Mouse (Mus musculus): Measurements from ENCODE around the gene Fam187b. TPM values are rescaled to one million over a fixed set of nuclear protein-coding genes. Genes with fewer than 3 reads are reported as not detected.

Gene Fam187b
- polyA plus RNA-seq, 1 experiment, result 0.75 TPM

DNA sequence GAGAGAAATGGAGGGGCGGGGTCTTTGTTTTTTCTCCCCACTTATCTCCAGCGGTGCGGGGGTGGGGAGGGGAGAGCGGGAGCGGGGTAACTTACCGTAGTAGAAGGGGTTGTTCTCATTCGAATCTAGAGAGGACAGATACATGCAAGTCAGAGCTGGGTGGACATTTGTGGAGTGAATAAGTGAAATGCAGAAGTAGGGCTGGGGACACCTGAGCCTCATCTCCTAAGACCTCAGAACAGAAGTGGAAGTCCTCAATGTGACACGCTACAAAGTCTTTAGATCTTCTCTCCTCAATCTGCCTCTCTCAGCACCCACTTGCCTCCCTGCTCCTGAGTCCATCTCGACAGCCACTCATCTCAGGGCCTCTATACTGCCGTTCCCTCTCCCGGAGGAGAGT, 61.7 kb downstream of the Fam187b start:
- TF ChIP-seq CTCF (IDR thresholded peaks at IDR 0.05; ENCODE audit: control insufficient read depth, insufficient read depth, low read length) (no peak), POLR2A (IDR thresholded peaks at IDR 0.05; ENCODE audit: borderline replicate concordance, control insufficient read depth, low read depth, low read length) (no peak)
- peaks cover 19% of the 10 kb centered on the region for H3K4me1 ChIP-seq (ENCODE audit: control insufficient read depth, insufficient read depth, low read length)
- 80% methylated on average over 11 of the region's 11 CpGs for WGBS
- H3K4me3 ChIP-seq (replicated peaks; ENCODE audit: control insufficient read depth, low read depth, low read length), result no peak overlapping the region
- H3K27ac ChIP-seq (ENCODE audit: control insufficient read depth, insufficient read depth, low read depth, low read length, poor library complexity), result peak overlapping the region; percentile 94

DNA sequence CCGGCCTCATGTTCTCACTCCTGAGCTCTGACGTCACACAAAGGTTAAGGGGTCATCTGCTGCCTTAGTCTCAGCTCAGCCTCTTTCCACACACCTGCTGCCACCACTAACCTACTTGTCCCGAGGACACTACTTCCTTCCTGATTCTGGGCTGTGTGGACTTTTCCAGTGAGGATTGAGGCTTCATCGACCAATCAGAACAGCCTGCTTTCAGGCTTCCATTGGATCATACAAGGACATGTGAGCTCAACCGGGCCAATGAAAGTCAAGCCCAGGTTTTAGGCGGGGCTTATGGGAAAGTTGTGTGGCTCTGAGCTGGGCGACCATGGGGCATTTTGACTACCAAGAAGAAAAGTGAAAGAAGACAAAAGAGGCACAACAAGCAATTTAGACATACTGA, 63.3 kb downstream of the Fam187b start:
- 32% methylated on average over 7 of the region's 7 CpGs for WGBS
- Histone ChIP-seq H3K4me3 (replicated peaks; ENCODE audit: control insufficient read depth, low read depth, low read length) (no peak overlapping the region), H3K27ac (ENCODE audit: control insufficient read depth, insufficient read depth, low read depth, low read length, poor library complexity) (peak overlapping the region; percentile 19; the same call in 1 of the 2 replicates), H3K4me1 (ENCODE audit: control insufficient read depth, insufficient read depth, low read length) (peaks cover 19% of the 10 kb centered on the region)
- TF ChIP-seq POLR2A (IDR thresholded peaks at IDR 0.05; ENCODE audit: borderline replicate concordance, control insufficient read depth, low read depth, low read length) (no peak), CTCF (IDR thresholded peaks at IDR 0.05; ENCODE audit: control insufficient read depth, insufficient read depth, low read length) (no peak)

- no peak for TF ChIP-seq POLR2A (IDR thresholded peaks at IDR 0.05; ENCODE audit: borderline replicate concordance, control insufficient read depth, low read depth, low read length)
- TF ChIP-seq CTCF (IDR thresholded peaks at IDR 0.05; ENCODE audit: control insufficient read depth, insufficient read depth, low read length), result no peak
- Histone ChIP-seq H3K4me3 (replicated peaks; ENCODE audit: control insufficient read depth, low read depth, low read length) (peak overlapping the region; percentile 7), H3K27ac (ENCODE audit: control insufficient read depth, insufficient read depth, low read depth, low read length, poor library complexity) (peak overlapping the region; percentile 49; the same call in 1 of the 2 replicates), H3K4me1 (ENCODE audit: control insufficient read depth, insufficient read depth, low read length) (peaks cover 14% of the 10 kb centered on the region)
- WGBS, result 4% methylated on average over 2 of the region's 2 CpGs
These were observed 64.1 kb downstream of the Fam187b start for GRCm38 (mm10) chr7:31037675-31038074.

- no peak for TF ChIP-seq CTCF (IDR thresholded peaks at IDR 0.05; ENCODE audit: control insufficient read depth, insufficient read depth, low read length)
- TF ChIP-seq POLR2A (IDR thresholded peaks at IDR 0.05; ENCODE audit: borderline replicate concordance, control insufficient read depth, low read depth, low read length), result no peak
- WGBS, result 88% methylated on average over 4 of the region's 4 CpGs
- H3K27ac ChIP-seq (ENCODE audit: control insufficient read depth, insufficient read depth, low read depth, low read length, poor library complexity), result no peak overlapping the region
- H3K4me1 ChIP-seq (ENCODE audit: control insufficient read depth, insufficient read depth, low read length), result peaks cover 10% of the 10 kb centered on the region
- no peak overlapping the region for H3K4me3 ChIP-seq (replicated peaks; ENCODE audit: control insufficient read depth, low read depth, low read length)
These were observed 65.4 kb downstream of the Fam187b start for GRCm38 (mm10) chr7:31039011-31039410.

Other genes starting within 250 kb of the Fam187b start
- 49.6 and 95.6 TPM in 2 replicates for gene Tmem147, start 244.2 kb upstream of the Fam187b start, polyA plus RNA-seq (2011; ENCODE audit: insufficient read depth, insufficient read length, low replicate concordance, missing spikeins)
- not detected in 2 replicates for gene Gapdhs, start 230.1 kb upstream of the Fam187b start, polyA plus RNA-seq (2011; ENCODE audit: insufficient read depth, insufficient read length, low replicate concordance, missing spikeins)
- gene Sbsn, start 222.3 kb upstream of the Fam187b start, polyA plus RNA-seq (2011; ENCODE audit: insufficient read depth, insufficient read length, low replicate concordance, missing spikeins), result 3.5 and 6.4 TPM in 2 replicates
- 3.1 TPM in 1 of 2 replicates, not detected in the other for gene Dmkn, start 210.0 kb upstream of the Fam187b start, polyA plus RNA-seq (2011; ENCODE audit: insufficient read depth, insufficient read length, low replicate concordance, missing spikeins)
- not detected in 2 replicates for gene Krtdap, start 185.9 kb upstream of the Fam187b start, polyA plus RNA-seq (2011; ENCODE audit: insufficient read depth, insufficient read length, low replicate concordance, missing spikeins)
- 3.6 and 18.3 TPM in 2 replicates for gene Ffar2, start 150.0 kb upstream of the Fam187b start, polyA plus RNA-seq (2011; ENCODE audit: insufficient read depth, insufficient read length, low replicate concordance, missing spikeins)
- not detected in 2 replicates for gene Ffar3, start 117.6 kb upstream of the Fam187b start, polyA plus RNA-seq (2011; ENCODE audit: insufficient read depth, insufficient read length, low replicate concordance, missing spikeins)
- 2.1 and 4.9 TPM in 2 replicates for gene Ffar1, start 112.2 kb upstream of the Fam187b start, polyA plus RNA-seq (2011; ENCODE audit: insufficient read depth, insufficient read length, low replicate concordance, missing spikeins)
- gene Cd22, start 93.4 kb upstream of the Fam187b start, polyA plus RNA-seq (2011; ENCODE audit: insufficient read depth, insufficient read length, low replicate concordance, missing spikeins), result 24.0 and 59.4 TPM in 2 replicates
- 1.1 and 7.2 TPM in 2 replicates for gene Mag, start 58.9 kb upstream of the Fam187b start, polyA plus RNA-seq (2011; ENCODE audit: insufficient read depth, insufficient read length, low replicate concordance, missing spikeins)
- gene Hamp2, start 49.1 kb upstream of the Fam187b start, polyA plus RNA-seq (2011; ENCODE audit: insufficient read depth, insufficient read length, low replicate concordance, missing spikeins), result not detected in 2 replicates
- 9.2 and 42.2 TPM in 2 replicates for gene Hamp, start 29.8 kb upstream of the Fam187b start, polyA plus RNA-seq (2011; ENCODE audit: insufficient read depth, insufficient read length, low replicate concordance, missing spikeins)
- 88.9 and 89.6 TPM in 2 replicates for gene Usf2, start 17.0 kb upstream of the Fam187b start, polyA plus RNA-seq (2011; ENCODE audit: insufficient read depth, insufficient read length, low replicate concordance, missing spikeins)
- gene Lsr, start 326 bp upstream of the Fam187b start, polyA plus RNA-seq (2011; ENCODE audit: insufficient read depth, insufficient read length, low replicate concordance, missing spikeins), result 0.81 and 4.2 TPM in 2 replicates
- 85.0 and 239 TPM in 2 replicates for gene Fxyd5, start 68.7 kb downstream of the Fam187b start, polyA plus RNA-seq (2011; ENCODE audit: insufficient read depth, insufficient read length, low replicate concordance, missing spikeins)
- not detected in 2 replicates for gene Fxyd7, start 77.7 kb downstream of the Fam187b start, polyA plus RNA-seq (2011; ENCODE audit: insufficient read depth, insufficient read length, low replicate concordance, missing spikeins)
- 7.8 and 16.2 TPM in 2 replicates for gene Fxyd1, start 83.4 kb downstream of the Fam187b start, polyA plus RNA-seq (2011; ENCODE audit: insufficient read depth, insufficient read length, low replicate concordance, missing spikeins)
- 0.23 and 2.3 TPM in 2 replicates for gene Lgi4, start 85.6 kb downstream of the Fam187b start, polyA plus RNA-seq (2011; ENCODE audit: insufficient read depth, insufficient read length, low replicate concordance, missing spikeins)
- gene Fxyd3, start 102.9 kb downstream of the Fam187b start, polyA plus RNA-seq (2011; ENCODE audit: insufficient read depth, insufficient read length, low replicate concordance, missing spikeins), result not detected in 2 replicates
- 38.2 and 59.6 TPM in 2 replicates for gene Hpn, start 141.5 kb downstream of the Fam187b start, polyA plus RNA-seq (2011; ENCODE audit: insufficient read depth, insufficient read length, low replicate concordance, missing spikeins)
- 4.3 and 6.2 TPM in 2 replicates for gene Scn1b, start 153.2 kb downstream of the Fam187b start, polyA plus RNA-seq (2011; ENCODE audit: insufficient read depth, insufficient read length, low replicate concordance, missing spikeins)
- gene Gramd1a, start 182.1 kb downstream of the Fam187b start, polyA plus RNA-seq (2011; ENCODE audit: insufficient read depth, insufficient read length, low replicate concordance, missing spikeins), result 73.7 and 144 TPM in 2 replicates